Mouse (Mus musculus) brain, embryonic 14.5 days (tissue): ENCODE measurements around the gene Ifnlr1.

ENCODE experiments used
- CTCF ChIP-seq: fragments of 200-500 bp; IDR thresholded peaks from 2 replicates; pipeline ENCODE4 v1.5.1; 2012; ENCODE audit warnings: inconsistent platforms, mild to moderate bottlenecking, moderate library complexity, borderline replicate concordance; ENCODE audit not compliant: insufficient read depth, insufficient read length; ENCODE audit errors: extremely low read depth
- POLR2A ChIP-seq: fragments of 200-500 bp; IDR thresholded peaks from 2 replicates; pipeline ENCODE4 v1.6.1; 2012; ENCODE audit warnings: mild to moderate bottlenecking, inconsistent platforms, borderline replicate concordance; ENCODE audit not compliant: poor library complexity, insufficient read depth, insufficient read length, severe bottlenecking; ENCODE audit errors: extremely low read depth

GRCm38 (mm10) chr4:135679316-135679715, 6.8 kb upstream of the Ifnlr1 start:
- TF ChIP-seq CTCF (no peak), POLR2A (no peak)
